Mouse (Mus musculus): ENCODE data around the gene Ptprj.
"Not testable (repeated sequence)": the region's sequence is repeated elsewhere in the genome, so short reads cannot be mapped to it uniquely, and the experiment has no call there.

Gene Ptprj

GRCm38 (mm10) chr2:90480747-90481308 lies 99.6 kb downstream of the Ptprj start:
- no peak for DNase-seq (ENCODE audit: low read depth, low spot score)

GRCm38 (mm10) chr2:90478531-90478930 lies 101.9 kb downstream of the Ptprj start:
- DNase-seq (ENCODE audit: low read depth, low spot score) = no peak

- no peak for DNase-seq (ENCODE audit: low read depth, low spot score)
Measured at GRCm38 (mm10) chr2:90477617-90478016, 102.8 kb downstream of the Ptprj start.

- no peak for DNase-seq (ENCODE audit: low read depth, low spot score)
Measured at GRCm38 (mm10) chr2:90476792-90477191, 103.7 kb downstream of the Ptprj start.

GRCm38 (mm10) chr2:90476319-90476718 lies 104.1 kb downstream of the Ptprj start:
- no peak for DNase-seq (ENCODE audit: low read depth, low spot score)

GRCm38 (mm10) chr2:90474593-90475405 lies 105.6 kb downstream of the Ptprj start:
- peak; percentile 94 for DNase-seq (ENCODE audit: low read depth, low spot score)

GRCm38 (mm10) chr2:90472701-90473100 lies 107.7 kb downstream of the Ptprj start:
- no peak for DNase-seq (ENCODE audit: low read depth, low spot score)

- peak; percentile 47 for DNase-seq (ENCODE audit: low read depth, low spot score)
Measured at GRCm38 (mm10) chr2:90470122-90470521, 110.3 kb downstream of the Ptprj start.

GRCm38 (mm10) chr2:90466480-90466879 lies 114.0 kb downstream of the Ptprj start:
- DNase-seq (ENCODE audit: low read depth, low spot score) = no peak

GRCm38 (mm10) chr2:90463735-90464134 lies 116.7 kb downstream of the Ptprj start:
- no peak for DNase-seq (ENCODE audit: low read depth, low spot score)

GRCm38 (mm10) chr2:90462252-90462651 lies 118.2 kb downstream of the Ptprj start:
- DNase-seq (ENCODE audit: low read depth, low spot score) = no peak

GRCm38 (mm10) chr2:90457946-90458345 lies 122.5 kb downstream of the Ptprj start:
- no peak for DNase-seq (ENCODE audit: low read depth, low spot score)

- DNase-seq (ENCODE audit: low read depth, low spot score) = no peak
Measured at GRCm38 (mm10) chr2:90452380-90452779, 128.1 kb downstream of the Ptprj start.

- DNase-seq (ENCODE audit: low read depth, low spot score) = no peak
Measured at GRCm38 (mm10) chr2:90448967-90449740, 131.3 kb downstream of the Ptprj start.

GRCm38 (mm10) chr2:90443811-90444210 lies 136.6 kb downstream of the Ptprj start:
- no peak for DNase-seq (ENCODE audit: low read depth, low spot score)

GRCm38 (mm10) chr2:90441811-90442210 lies 138.6 kb downstream of the Ptprj start:
- not testable (repeated sequence) for DNase-seq (ENCODE audit: low read depth, low spot score)

- not testable (repeated sequence) for DNase-seq (ENCODE audit: low read depth, low spot score)
Measured at GRCm38 (mm10) chr2:90440169-90440568, 140.3 kb downstream of the Ptprj start.

GRCm38 (mm10) chr2:90437453-90437852 lies 143.0 kb downstream of the Ptprj start:
- DNase-seq (ENCODE audit: low read depth, low spot score) = not testable (repeated sequence)

GRCm38 (mm10) chr2:90429782-90430181 lies 150.7 kb downstream of the Ptprj start:
- not testable (repeated sequence) for DNase-seq (ENCODE audit: low read depth, low spot score)

- DNase-seq (ENCODE audit: low read depth, low spot score) = not testable (repeated sequence)
Measured at GRCm38 (mm10) chr2:90428988-90429717, 151.3 kb downstream of the Ptprj start.

- DNase-seq (ENCODE audit: low read depth, low spot score) = not testable (repeated sequence)
Measured at GRCm38 (mm10) chr2:90424937-90425336, 155.5 kb downstream of the Ptprj start.

GRCm38 (mm10) chr2:90422282-90422681 lies 158.2 kb downstream of the Ptprj start:
- peak; percentile 19 for DNase-seq (ENCODE audit: low read depth, low spot score)
